Mouse (Mus musculus) hematopoietic stem cell, adult 5-6 weeks (primary cell): ENCODE results near the gene Sfxn5. TPM values are rescaled to one million over a fixed set of nuclear protein-coding genes. Genes with fewer than 3 reads are reported as not detected.
A peak's percentile ranks its signal among the peaks of the same experiment; 100 is the strongest.

Source experiments
- ATAC-seq, 2 experiments: fragments of 125-278 bp in 1 of 2; replicated peaks in 1 of 2; 2 replicates each; pipeline ENCODE4 v1.8.0; 2016 to 2017; ENCODE audit warnings: inconsistent platforms in 2 of 2, mild to moderate bottlenecking in 2 of 2, moderate number of reproducible peaks in 2 of 2, low read depth in 1 of 2, moderate TSS enrichment in 1 of 2; ENCODE audit not compliant: low FRiP score in 2 of 2, poor library complexity in 2 of 2, severe bottlenecking in 2 of 2, insufficient read depth in 1 of 2, low TSS enrichment in 1 of 2
- total RNA-seq: library from RNA; stranded (forward); fragments of 172-1452, 232-1000 nt; gene quantifications from 2 replicates; pipeline ENCODE4 v1.2.3, GENCODE M21; 2017

Gene Sfxn5
- total RNA-seq, 1 experiment from 2014 or later = 1.7 TPM

GRCm38 (mm10) chr6:85314064-85314798, 19.0 kb downstream of the Sfxn5 start:
- ATAC-seq = no peak

GRCm38 (mm10) chr6:85307894-85308293, 25.3 kb downstream of the Sfxn5 start:
- no peak for ATAC-seq

GRCm38 (mm10) chr6:85306375-85306774, 26.8 kb downstream of the Sfxn5 start:
- no peak for ATAC-seq

- no peak for ATAC-seq
These were observed 27.4 kb downstream of the Sfxn5 start for GRCm38 (mm10) chr6:85305826-85306225.

GRCm38 (mm10) chr6:85304966-85305365, 28.3 kb downstream of the Sfxn5 start:
- ATAC-seq = no peak

GRCm38 (mm10) chr6:85302326-85303055, 30.7 kb downstream of the Sfxn5 start:
- ATAC-seq = peak in 1 of 2 experiments; percentile 24; a peak in 2 of 4 replicates

- ATAC-seq = peak; percentile 61 to 69
These were observed 37.6 kb downstream of the Sfxn5 start for GRCm38 (mm10) chr6:85295384-85296167.

GRCm38 (mm10) chr6:85294004-85294379, 39.2 kb downstream of the Sfxn5 start:
- ATAC-seq = no peak

- peak in 1 of 2 experiments; percentile 43; a peak in 1 of 4 replicates for ATAC-seq
These were observed 39.8 kb downstream of the Sfxn5 start for GRCm38 (mm10) chr6:85293255-85294003.

GRCm38 (mm10) chr6:85290869-85291824, 42.1 kb downstream of the Sfxn5 start:
- ATAC-seq = no peak

- ATAC-seq = no peak
These were observed 44.9 kb downstream of the Sfxn5 start for GRCm38 (mm10) chr6:85288193-85288857.

GRCm38 (mm10) chr6:85286283-85287047, 46.8 kb downstream of the Sfxn5 start:
- no peak for ATAC-seq

- no peak for ATAC-seq
These were observed 52.4 kb downstream of the Sfxn5 start for GRCm38 (mm10) chr6:85280871-85281270.

- ATAC-seq = no peak
These were observed 56.7 kb downstream of the Sfxn5 start for GRCm38 (mm10) chr6:85276571-85276970.

- no peak for ATAC-seq
These were observed 60.8 kb downstream of the Sfxn5 start for GRCm38 (mm10) chr6:85272436-85272835.
